Mouse (Mus musculus): ENCODE results near the gene Cnnm3.

Cnnm3 gene

DNA sequence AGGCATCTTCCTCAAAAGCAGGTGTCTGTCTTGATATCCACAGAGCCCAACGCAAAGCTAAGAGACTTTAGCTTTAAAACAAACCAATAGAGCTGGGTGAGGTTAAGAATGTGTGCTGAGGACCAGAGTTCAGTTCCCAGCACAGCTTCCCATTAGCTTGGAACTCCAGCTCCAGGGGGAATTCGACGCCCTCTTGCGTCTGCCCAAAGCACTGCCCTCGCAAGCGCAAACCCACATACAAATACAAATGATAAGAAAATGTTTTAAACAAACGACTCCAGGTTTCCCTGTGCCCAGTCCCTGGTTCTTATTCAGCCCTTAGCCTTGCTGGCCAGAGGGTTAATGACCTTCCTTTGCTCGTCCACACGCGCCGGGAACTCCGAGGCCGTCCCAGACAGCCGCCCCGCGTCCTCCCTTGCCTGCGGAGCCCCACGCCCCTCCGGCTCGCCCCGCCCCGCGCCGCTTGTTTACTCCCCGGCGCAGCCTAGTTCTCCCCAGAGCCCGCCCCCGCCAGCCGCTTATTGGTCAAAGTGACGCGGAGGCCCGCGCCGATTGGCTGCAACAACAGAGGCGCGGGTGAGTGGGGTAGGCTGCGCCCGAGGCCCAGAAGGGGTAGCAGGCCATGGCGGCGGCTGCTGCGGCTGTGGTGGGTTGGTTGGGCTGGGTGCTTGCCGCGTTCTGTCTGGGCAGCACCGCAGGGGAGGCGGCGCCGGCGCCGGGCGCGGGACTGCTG lies at the start of gene Cnnm3:
TSS of gene Cnnm3 (plus strand) at position 579 of the 733 bp plus-strand sequence.
- CTCF ChIA-PET: interaction anchor here (0.6 kb wide), 1 partner anchor 234 kb away, joined by 4 read pairs; no protein-coding TSS in a partner anchor

DNA sequence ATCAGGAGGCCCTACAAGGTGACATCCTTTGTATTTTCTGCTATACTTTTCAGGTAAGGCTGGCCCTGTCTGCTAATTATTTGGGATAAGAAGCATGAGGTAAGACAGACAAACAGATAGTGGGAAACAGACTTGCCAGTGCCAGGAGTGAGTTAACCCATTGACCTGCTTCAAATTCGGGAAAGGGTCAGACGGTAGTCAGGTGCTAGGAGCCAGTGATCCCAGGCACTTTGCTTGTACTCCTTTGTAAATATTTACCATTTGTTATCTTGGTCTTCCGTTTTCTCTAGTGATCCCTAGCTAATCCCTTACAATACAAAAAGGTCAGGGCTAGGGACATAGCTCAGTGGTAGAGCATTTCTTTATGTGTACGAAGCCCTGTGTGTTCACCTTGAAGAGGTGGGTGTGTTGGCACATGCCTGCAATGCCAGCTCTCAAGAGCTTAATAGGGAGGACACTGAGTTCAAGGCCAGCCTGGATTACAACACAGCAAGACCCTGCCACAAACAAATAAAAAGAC lies 46.0 kb upstream of the Cnnm3 start:
- CTCF ChIA-PET: no interaction called here

DNA sequence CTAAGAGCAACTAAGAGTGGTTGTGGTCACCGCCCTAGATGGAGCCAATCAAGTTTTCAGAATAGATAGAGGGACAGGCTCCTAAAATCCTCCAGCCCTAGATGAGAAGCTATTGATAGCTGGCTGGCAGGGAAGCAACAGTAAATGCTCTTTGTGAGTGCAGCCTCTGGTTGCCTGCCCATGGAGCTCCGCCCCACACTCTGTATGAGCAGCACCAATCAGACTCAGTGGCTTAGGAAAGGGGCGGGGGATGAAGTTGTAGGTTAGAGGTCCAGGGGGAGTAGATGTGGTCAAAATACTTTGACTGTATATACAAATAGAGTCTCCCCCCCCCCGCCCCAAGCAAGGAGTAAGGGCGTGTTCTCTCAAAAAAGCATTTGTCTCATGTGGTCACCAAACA lies 44.2 kb upstream of the Cnnm3 start:
- CTCF ChIA-PET: no interaction called here

DNA sequence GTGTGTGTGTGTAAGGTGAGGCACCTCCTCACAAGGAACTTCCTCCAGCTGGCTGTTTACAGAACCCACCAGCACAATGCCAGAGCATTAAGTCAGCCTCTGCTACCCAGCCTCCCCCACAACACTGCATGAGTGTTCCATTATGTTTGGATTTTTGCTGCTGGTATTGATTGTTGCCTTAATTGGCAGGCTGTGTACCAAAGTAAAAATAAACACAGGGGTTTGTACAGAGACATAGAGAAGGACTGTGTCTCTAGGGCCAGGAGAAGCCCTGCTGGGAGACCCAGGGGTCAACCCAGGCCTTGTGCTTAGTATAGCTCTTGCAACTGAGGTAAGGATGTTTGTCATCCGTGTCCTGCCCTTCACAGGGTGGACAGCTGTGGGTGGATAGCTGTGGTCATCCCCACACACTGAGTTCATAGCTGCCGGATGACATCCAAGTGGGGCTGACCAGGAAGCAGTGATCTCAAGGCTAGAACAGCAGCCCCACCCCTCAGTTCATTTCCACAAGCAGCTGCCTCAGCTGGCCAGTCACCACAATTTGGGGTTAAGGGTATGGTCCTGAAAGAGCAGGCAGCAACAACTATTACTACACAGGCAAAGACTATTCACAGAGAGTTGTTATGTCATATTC lies 41.7 kb upstream of the Cnnm3 start:
- CTCF ChIA-PET: interaction anchor here (0.6 kb wide), 1 partner anchor 26 kb away, joined by 3 read pairs; no protein-coding TSS in a partner anchor

DNA sequence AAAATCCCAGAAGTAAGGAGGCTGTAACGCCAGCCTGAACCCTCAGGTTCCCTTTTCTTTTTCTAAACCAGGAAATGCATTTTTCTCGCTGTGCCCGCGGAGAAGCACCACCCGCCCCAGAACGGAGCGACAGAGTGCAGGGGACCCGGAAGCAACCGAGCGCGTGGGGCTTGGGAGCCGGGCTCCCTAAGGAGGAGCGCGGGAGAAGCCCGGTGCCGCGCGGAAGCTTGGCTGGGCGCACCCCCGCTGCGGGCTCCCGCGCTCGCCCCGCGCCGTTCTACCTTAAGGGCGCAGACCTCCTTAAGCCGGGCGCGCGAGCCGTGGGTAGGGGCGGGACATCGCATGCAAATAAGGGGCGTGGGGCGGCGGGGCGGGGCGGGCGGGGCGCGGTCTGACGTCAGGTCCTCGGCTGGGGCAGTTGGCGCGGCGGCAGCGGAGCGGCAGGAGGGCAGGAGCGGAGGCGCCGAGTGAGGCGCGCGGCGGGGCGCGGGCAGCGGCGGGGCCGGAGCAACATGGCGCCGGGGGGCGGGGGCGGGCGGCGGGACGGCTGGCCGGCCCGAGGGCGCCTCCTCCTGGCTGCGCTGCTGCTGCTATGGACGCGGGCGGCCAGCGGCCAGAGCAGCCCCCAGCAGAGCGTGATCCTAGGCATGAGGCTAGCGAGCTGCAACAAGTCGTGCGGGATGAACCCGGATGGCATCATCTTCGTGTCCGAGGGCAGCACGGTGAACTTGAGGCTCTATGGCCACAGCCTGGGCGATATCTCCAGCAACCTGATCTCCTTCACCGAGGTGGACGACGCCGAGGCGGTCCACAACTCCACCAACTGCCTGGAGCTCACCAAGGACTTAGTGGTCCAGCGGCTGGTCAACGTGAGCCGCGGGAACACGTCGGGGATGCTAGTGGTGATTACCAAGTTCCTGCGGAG lies 40.2 kb upstream of the Cnnm3 start, which contains the start of gene Cnnm4:
TSS of gene Cnnm4 (plus strand) at position 440 of the 925 bp plus-strand sequence.
- CTCF ChIA-PET: no interaction called here

DNA sequence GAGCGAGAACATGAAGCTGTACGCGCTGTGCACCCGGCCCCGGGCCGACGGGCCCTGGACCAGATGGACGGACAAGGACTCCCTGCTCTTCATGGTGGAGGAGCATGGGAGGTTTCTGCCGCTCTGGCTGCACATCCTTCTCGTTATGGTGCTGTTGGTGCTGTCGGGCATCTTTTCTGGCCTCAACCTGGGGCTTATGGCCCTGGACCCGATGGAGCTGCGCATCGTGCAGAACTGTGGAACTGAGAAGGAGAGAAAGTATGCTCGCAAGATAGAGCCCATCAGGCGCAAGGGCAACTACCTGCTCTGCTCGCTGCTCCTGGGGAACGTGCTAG lies 39.6 kb upstream of the Cnnm3 start:
- CTCF ChIA-PET: no interaction called here

DNA sequence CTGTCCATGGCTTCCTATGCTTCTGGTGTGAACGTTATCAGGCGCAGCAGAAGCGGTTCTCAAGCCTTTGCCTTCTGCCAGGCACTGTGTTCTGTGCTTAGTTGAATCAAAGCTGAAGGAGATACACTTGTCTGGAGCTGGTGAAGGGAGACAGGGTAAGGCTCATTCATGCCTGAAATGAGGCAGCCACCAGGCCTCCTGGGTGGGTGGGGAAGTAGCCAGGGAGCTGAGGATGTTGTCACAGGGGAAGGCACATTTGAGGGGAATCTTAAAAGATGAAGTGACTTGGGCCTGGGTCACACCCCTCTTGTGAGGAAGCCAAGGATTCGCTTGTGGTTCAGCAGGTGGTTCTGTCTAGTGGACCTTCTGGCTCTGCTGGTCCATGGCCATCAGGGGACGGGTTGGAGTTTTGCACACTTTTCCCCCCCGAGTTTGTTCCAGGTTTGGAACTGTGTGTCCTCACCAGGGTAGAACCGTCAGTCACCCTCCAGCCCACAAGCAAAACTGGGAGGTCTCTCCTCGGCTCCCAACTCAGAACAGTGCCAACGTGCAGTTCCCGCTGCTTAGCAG lies 38.4 kb upstream of the Cnnm3 start:
- CTCF ChIA-PET: interaction anchor here (0.6 kb wide), 1 partner anchor 69 kb away, joined by 3 read pairs; no protein-coding TSS in a partner anchor

DNA sequence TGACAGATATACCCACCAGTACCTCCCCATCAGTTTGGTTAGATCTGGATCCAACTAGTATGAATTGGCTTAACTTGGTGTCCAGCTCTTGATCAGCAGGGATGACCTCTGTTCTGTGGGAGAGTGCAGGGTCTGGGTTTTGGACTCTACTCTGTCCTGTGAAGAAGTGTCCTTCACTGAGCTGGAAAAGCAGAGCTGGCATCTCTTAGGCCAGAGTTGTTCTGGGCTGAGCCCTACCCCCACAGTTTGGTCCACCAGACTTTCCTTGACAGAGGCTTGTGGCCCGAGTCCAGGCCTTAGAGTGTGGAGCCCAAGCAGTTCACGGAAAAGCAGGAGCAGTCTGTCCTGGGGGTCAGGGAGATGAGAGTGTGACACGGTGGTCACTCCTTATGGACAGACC lies 37.0 kb upstream of the Cnnm3 start:
- CTCF ChIA-PET: no interaction called here

DNA sequence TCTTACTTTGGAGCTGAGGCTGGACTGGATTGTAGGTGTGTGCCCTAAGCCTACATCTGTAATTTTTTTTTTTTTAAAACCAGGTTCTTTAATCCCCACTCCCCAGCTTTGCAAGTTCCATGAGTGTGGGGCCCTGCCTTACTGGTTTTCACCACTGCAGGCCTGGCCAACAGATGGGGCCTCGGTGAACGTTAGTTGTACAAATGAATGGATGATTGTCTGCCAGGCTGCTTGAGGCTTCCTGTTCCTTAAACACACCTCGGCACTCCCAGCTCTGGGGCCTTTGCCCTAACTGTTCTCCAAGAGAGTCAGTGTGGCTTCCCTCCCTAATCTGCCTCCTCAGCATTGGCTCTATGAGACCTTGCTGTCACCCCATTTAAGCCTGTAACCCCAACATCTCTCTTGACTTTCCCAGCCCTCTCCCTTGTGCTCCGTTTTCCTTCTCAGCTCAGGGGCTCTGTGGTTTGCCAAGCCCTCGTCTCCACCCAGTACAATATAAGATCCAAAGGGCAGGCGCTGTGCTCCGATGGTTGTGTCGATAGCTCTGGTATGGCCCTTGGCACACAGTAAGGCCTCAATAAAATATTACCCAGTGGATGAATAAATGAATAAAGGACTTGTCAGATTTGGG lies 36.1 kb upstream of the Cnnm3 start:
- CTCF ChIA-PET: interaction anchor here (0.5 kb wide), 1 partner anchor 896 kb away, joined by 3 read pairs; no protein-coding TSS in a partner anchor

DNA sequence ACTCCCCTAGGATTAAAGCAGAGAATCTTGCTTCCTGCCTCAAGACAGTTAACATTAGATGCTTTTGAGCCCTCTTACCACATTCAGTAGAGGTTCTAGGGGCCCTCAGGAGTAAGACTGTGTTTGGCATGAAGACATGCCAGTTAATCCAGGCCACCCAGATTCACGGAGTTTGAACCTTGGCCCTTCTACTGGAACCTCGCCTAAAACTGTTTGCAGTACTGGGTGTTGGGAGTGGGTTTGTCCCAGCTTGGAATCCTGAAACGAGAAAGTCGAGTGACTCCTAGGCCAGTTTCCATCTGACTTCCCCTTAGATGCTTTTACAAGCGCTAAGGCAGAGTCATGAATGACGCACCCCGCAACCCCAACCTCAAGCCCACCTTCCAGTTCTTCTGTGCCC lies 35.2 kb upstream of the Cnnm3 start:
- CTCF ChIA-PET: no interaction called here

DNA sequence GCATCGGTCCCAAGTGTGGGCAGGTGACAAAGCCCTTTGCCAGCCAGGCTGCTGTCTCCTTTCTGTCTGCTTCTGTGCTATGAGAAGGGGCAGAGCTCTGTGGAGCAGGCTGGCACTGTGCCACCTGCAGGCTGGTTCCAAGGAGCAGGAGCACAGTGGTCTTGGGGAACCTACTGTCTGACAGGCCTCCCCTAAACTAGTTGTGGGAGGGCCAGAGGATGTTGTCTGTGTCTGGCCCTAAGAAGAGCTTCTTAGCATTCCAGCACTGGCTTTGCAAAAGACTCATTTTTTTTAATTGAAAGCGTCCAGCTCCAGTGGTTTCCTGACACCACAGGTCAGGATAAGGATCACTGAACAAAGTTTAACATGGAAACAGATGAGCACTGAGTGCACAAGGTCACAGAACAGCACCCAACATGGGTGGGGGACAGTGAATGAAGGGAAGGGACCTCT lies 33.3 kb upstream of the Cnnm3 start:
- CTCF ChIA-PET: interaction anchor here (1.3 kb wide), 1 partner anchor 23 kb away, joined by 4 read pairs; no protein-coding TSS in a partner anchor

DNA sequence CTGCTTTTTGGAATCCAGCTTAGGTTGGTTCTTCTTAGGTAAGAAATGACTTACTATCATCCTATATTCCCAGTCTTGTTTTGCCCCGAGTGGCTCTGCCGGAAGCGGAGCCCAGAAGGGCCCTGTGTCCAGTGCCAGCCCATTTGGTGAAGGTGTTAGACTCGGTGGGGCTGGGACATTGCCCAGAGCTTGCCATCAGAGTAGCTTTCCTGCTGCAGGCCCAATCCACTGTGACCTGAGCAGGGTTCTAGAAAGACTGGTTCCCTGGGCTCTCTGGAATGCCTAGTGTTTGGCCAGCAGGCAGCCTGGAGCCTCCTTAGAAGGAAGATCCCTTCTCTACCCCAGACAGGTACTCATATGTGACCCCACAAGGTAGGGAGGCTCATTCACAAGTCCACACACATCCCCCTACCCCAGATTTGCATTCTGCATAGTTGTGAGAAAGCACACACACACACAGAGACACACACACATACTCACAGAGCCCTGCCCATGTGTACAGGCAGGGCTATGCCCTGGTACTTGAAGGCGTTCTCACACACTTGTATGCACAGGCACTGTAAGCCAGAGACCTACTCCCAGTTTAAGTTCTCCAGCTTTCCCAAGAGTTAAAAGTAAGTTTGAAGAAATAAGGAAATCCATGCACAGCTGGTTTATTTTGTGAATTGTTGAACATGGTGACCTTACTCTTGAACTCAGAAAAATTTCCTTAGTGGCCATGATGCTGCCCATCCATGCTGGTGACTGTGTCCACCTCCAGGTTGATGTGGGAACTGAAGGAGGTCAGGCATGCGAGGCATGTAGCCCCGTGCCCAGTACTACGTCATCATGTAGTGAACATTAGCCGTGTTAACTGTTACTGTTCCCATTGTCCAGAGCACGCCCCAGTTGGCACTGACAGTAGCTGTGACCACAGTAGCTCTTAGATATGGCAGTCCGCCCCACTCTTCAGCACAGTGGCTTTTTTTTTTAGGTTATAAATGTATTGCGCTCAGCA lies 31.5 kb upstream of the Cnnm3 start:
- CTCF ChIA-PET: interaction anchor here (0.7 kb wide), 1 partner anchor 1975 kb away, joined by 3 read pairs; no protein-coding TSS in a partner anchor

DNA sequence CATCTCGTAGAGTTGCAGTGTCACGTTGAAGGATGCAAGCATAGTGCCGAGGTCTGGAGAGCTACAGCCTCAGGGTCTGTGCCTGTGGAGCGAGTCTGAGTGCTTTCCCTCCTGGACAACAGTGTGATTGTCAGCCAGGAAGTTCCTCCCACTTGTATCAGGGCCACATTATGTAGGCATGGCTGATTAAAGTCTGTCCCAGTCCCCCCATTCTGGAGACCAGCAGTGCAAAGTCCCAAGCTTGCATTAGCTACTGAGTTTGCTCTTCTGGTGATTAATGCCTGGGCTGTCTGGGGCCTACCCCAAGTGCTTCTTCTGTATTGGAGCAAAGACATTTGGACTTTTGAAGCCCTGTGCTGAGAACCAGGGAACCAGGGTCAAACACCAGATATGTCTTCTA lies 27.8 kb upstream of the Cnnm3 start:
- CTCF ChIA-PET: no interaction called here

DNA sequence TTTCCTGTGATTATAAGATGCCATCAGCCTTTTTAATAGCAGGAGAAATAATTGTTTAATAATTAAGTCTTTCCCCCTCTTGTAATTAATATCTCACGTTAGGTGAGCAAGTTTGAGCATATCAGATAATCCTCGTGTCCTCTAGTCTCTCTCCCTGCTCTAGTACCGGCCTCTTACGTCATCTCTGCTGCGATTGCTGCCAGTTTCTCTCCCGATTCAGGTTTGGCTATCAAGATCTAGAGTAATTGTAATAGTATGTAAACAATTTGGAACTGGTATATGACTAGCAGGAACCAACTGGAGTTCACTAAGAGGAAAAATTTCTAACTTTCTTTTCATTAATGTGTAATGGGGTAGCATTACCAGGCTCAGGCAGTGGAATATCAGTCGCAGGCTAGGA lies 26.6 kb upstream of the Cnnm3 start:
- CTCF ChIA-PET: interaction anchor here (0.6 kb wide), 1 partner anchor 21 kb away, joined by 4 read pairs; no protein-coding TSS in a partner anchor

DNA sequence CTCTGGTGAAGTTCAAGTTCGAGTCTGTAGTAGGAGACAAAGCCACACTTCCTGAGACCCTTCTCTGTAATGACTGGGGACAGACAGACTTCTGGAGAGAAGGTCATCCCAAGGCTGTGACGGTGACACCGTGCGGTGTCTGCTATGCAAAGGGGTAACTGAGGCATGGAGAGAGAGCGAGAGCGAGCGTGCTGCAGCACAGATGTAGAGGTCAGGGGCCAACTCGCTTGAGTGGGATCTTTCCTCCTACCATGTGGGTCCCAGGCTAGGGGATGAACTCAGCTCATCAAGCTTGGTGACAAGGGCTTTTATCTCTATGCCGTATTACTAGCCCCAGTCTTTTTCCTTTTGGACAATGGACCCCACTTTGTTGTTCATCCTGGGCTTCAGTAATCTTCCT lies 24.6 kb upstream of the Cnnm3 start:
- CTCF ChIA-PET: no interaction called here

DNA sequence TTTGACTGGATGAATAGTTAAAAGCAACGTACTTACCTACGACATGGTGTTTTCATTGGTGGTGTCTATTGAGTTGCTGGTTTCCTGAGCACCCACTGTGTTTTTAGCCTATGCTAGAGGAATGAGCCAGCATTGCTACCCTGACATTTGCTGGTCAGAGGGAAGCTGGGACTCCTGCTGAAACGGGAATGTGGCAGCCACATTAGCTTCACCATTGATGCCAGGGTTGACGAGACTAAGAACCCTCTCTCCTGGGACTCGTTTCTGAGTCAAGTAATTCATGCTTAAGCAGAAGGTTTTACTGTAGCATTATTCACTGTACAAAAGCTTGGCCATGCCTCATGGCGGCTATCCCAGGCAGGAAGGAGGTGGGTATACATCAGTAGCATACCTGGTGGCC lies 22.0 kb upstream of the Cnnm3 start:
- CTCF ChIA-PET: no interaction called here

DNA sequence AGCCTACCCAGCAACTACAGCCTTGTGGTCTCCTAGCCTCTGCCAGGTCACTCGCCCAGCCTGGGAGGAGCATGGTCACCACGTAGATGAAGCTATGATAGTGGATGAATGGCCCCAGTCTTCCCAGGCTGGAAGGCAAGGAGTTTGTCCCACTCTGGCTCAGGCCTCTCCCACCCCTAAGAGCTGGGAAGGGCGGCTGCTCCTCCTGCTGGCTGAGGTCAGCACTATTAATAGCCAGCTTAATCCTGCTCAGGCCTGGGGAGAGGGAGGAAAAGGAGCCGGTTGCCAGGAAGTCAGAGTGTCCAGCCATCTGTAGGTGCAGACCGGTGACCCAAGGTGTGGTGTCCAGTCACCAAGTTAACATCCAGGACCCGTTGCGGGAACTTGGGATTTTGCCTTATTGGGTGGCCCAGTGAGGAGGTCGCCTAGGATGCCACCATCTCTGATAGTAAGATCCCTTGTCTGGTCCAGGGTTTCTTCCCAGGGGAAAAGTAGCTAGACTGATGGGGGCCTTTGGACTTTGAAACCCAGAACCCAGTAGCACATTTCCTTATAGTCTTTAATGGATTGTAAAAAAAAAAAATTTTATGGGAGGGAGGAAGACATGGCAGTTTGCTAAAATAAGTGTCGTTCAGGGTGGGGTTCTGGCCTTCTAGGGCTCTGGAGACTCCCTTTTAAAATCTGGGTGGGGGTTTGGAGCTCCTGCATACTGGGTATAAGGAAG lies 19.1 kb upstream of the Cnnm3 start:
- CTCF ChIA-PET: no interaction called here

DNA sequence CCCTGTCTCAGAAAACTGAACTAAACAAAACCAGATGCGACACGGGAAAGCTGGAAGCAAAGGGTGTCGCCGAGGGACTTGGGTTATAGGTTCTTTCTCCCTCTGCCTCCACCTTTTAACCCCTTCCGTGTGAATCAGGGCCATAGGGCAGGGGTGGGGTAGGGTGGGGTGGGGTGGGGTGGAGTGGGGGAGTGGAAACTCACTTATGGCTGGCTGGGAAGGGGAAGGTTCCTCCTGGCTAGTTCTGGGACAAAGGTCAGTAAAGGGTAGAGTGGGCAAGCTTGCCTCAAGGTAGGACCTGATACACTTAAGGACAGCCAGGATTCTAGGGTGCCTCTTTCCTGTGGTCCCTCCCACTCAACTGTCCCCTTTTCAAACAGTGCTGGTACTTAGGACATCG lies 18.4 kb upstream of the Cnnm3 start:
- CTCF ChIA-PET: no interaction called here

DNA sequence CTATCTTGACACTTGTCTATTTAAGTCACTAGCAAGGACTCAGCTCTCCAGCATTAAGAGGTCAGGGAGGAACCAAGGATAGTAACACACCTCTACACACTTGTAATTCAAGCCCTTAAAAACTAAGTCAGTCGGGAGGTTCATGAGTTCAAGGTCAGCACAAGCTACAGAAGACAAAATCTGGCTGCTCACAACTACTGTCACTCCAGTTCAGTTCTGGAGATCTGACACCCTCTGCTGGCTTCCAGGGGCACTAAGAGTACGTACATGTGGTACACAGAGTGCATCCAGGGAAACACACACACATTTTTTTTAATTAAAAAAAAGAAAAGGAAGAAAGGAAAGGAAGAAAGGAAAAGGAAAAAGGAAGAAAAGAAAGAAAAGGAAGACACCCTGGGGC lies 14.9 kb upstream of the Cnnm3 start:
- CTCF ChIA-PET: no interaction called here
